Mouse (Mus musculus) midbrain, postnatal 0 days (tissue): Measurements from ENCODE around the gene Dna2. TPM values are rescaled to one million over a fixed set of nuclear protein-coding genes. Genes with fewer than 3 reads are reported as not detected.

ENCODE experiments used
- ATAC-seq: fragments of 200-750 bp; cut with Nextera tagmentation; 2 replicates; pipeline ENCODE4 v1.8.0; 2017; ENCODE audit warnings: moderate number of reproducible peaks, mild to moderate bottlenecking, moderate TSS enrichment, moderate library complexity; ENCODE audit not compliant: low FRiP score
- DNase-seq: peaks from one replicate; pipeline ENCODE4 v3.0.0-alpha.2; 2015; ENCODE audit warnings: low spot score
- H3K27ac ChIP-seq: fragments of 300-500 bp; sonication (generic); 2 replicates; pipeline ENCODE4 v1.5.1; 2014; ENCODE audit warnings: low read depth, mild to moderate bottlenecking, low read length, mixed read lengths
- H3K27me3 ChIP-seq: fragments of 300-500 bp; sonication (generic); 2 replicates; pipeline ENCODE4 v1.6.1; 2014; ENCODE audit warnings: low read length, control low read depth, mixed read lengths; ENCODE audit not compliant: insufficient read depth
- H3K36me3 ChIP-seq: fragments of 300-500 bp; sonication (generic); 2 replicates; pipeline ENCODE4 v1.6.1; 2014; ENCODE audit warnings: low read length, control low read depth, mixed read lengths; ENCODE audit not compliant: insufficient read depth
- H3K4me1 ChIP-seq: fragments of 300-500 bp; sonication (generic); 2 replicates; pipeline ENCODE4 v1.6.1; 2014; ENCODE audit warnings: mild to moderate bottlenecking, control low read depth, antibody characterized with exemption, low read length, mixed read lengths; ENCODE audit not compliant: insufficient read depth
- H3K4me2 ChIP-seq: fragments of 300-500 bp; sonication (generic); 2 replicates; pipeline ENCODE4 v1.6.1; 2014; ENCODE audit warnings: low read depth, mild to moderate bottlenecking, low read length, mixed read lengths; ENCODE audit not compliant: poor library complexity, severe bottlenecking
- H3K4me3 ChIP-seq: fragments of 300-500 bp; sonication (generic); 2 replicates; pipeline ENCODE4 v1.5.1; 2014; ENCODE audit warnings: low read depth, mild to moderate bottlenecking, low read length, moderate library complexity
- H3K9ac ChIP-seq: fragments of 300-500 bp; sonication (generic); replicated peaks from 2 replicates; pipeline ENCODE4 v1.6.1; 2014; ENCODE audit warnings: mild to moderate bottlenecking, low read length, moderate library complexity, mixed read lengths; ENCODE audit not compliant: poor library complexity, severe bottlenecking
- H3K9me3 ChIP-seq: fragments of 300-500 bp; sonication (generic); 2 replicates; pipeline ENCODE4 v1.6.1; 2016; ENCODE audit warnings: low read length, control low read depth
- CTCF ChIP-seq: IDR thresholded peaks from 2 replicates; pipeline ENCODE4 v1.5.1; 2016; ENCODE audit warnings: antibody characterized with exemption, mild to moderate bottlenecking
- WGBS: fragments of 180-500 bp; shearing (Covaris S2); extraction: QIAGEN DNeasy Blood & Tissue Kit; methylation state at CpG from one replicate; pipeline ENCODE4 v1.1.7; 2014; 5-methylcytosine and 5-hydroxymethylcytosine counted together
- polyA plus RNA-seq: library from polyadenylated mRNA; unstranded; fragments of >200 nt; fragmentation: Nextera tagmentation; extraction: Ambion mirVana; gene quantifications from 2 replicates; pipeline ENCODE4 v1.2.1, GENCODE M21; 2015
- total RNA-seq: library from RNA; depleted of rRNA; stranded (reverse); fragments of >200 nt; gene quantifications from 2 replicates; pipeline ENCODE4 v1.2.3, GENCODE M21; 2014

The Dna2 gene
- total and polyA plus RNA-seq, 2 experiments from 2014 or later: 2.6 to 3.5 TPM

DNA sequence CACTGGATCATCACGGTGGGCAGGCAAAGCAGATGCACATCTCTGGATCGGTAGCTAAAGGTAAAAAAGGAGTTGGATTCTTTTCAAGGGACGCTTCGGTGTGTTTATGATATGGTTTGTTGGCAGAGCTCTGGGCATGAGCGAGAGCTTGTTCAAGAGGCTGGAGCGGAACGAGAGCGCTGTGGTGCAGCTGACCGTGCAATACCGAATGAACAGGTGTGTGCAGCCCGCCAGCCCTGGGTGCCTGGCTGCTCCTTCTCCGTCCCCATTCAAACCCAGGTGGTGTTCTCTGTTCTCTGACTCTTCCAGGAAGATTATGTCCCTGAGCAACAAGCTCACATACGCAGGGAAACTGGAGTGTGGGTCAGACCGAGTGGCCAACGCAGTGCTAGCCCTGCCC is 19.5 kb downstream of the Dna2 start:
- H3K4me2 ChIP-seq: no peak overlapping the region
- TF ChIP-seq CTCF: no peak
- no peak overlapping the region for H3K9ac ChIP-seq
- H3K9me3 ChIP-seq: no peaks in the 10 kb centered on the region
- WGBS: 95% methylated on average over 15 of the region's 15 CpGs
- no peak overlapping the region for H3K27ac ChIP-seq
- ATAC-seq (no peak), DNase-seq (no peak)
- H3K4me3 ChIP-seq: no peak overlapping the region
- H3K36me3 ChIP-seq: peaks cover 27% of the 10 kb centered on the region; the same call in 1 of the 2 replicates
- no peaks in the 10 kb centered on the region for H3K4me1 ChIP-seq
- H3K27me3 ChIP-seq: no peaks in the 10 kb centered on the region

DNA sequence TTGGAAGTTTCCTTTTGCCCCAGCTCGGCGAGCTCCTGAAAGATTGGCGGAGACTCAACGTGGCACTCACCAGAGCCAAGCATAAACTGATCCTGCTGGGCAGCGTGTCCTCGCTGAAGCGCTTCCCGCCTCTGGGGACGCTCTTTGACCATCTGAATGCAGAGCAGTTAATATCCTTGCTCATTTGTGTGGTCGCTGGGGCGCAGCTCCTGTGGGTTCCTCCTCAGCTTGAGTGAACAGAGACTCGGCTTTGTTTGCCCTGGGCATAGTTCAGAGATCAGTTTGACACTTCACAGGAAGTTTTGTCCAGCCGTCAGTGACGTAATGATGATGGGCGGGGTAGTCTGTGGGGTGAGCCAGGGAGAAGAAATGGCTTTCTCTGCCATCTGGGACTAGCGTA is 25.0 kb downstream of the Dna2 start:
- H3K4me2 ChIP-seq: no peak overlapping the region
- no peak; the same call in 1 of the 2 replicates for TF ChIP-seq CTCF
- DNase-seq (peak; percentile 41), ATAC-seq (no peak)
- no peaks in the 10 kb centered on the region for H3K36me3 ChIP-seq
- H3K4me1 ChIP-seq: no peaks in the 10 kb centered on the region
- no peak overlapping the region for H3K9ac ChIP-seq
- no peak overlapping the region for H3K27ac ChIP-seq
- H3K9me3 ChIP-seq: no peaks in the 10 kb centered on the region
- H3K4me3 ChIP-seq: no peak overlapping the region
- 63% methylated on average over 16 of the region's 16 CpGs for WGBS
- no peaks in the 10 kb centered on the region for H3K27me3 ChIP-seq

- Histone ChIP-seq H3K27me3 (no peaks in the 10 kb centered on the region), H3K4me2 (peak overlapping the region; percentile 54), H3K4me3 (peak overlapping the region; percentile 97), H3K9me3 (no peaks in the 10 kb centered on the region), H3K4me1 (no peaks in the 10 kb centered on the region), H3K27ac (peak overlapping the region; percentile 88), H3K9ac (peak overlapping the region; percentile 99), H3K36me3 (peaks cover 6% of the 10 kb centered on the region; the same call in 1 of the 2 replicates)
- DNase-seq (no peak), ATAC-seq (no peak; the same call in 1 of the 2 replicates)
- WGBS: 7% methylated on average over 10 of the region's 10 CpGs
- TF ChIP-seq CTCF: no peak
Observed at GRCm38 (mm10) chr10:62979667-62980038, 32.8 kb downstream of the Dna2 start.

GRCm38 (mm10) chr10:62980039-62980954 is 33.5 kb downstream of the Dna2 start, which contains the start of gene Rufy2:
Gene Rufy2 (plus strand): TSS chr10:62980223.
- WGBS: under 1% methylated on average over 60 of the region's 77 CpGs
- TF ChIP-seq CTCF: peak; percentile 58
- Histone ChIP-seq H3K27me3 (no peaks in the 10 kb centered on the region), H3K4me1 (no peaks in the 10 kb centered on the region), H3K36me3 (peaks cover 8% of the 10 kb centered on the region; the same call in 1 of the 2 replicates), H3K27ac (peak within 1 kb of the TSS; percentile 88), H3K9ac (peak within 1 kb of the TSS; percentile 99), H3K4me3 (peak within 1 kb of the TSS; percentile 97), H3K4me2 (peak within 1 kb of the TSS; percentile 54), H3K9me3 (no peaks in the 10 kb centered on the region)
- DNase-seq: peak; percentile 90
- ATAC-seq: peak; percentile 90

DNA sequence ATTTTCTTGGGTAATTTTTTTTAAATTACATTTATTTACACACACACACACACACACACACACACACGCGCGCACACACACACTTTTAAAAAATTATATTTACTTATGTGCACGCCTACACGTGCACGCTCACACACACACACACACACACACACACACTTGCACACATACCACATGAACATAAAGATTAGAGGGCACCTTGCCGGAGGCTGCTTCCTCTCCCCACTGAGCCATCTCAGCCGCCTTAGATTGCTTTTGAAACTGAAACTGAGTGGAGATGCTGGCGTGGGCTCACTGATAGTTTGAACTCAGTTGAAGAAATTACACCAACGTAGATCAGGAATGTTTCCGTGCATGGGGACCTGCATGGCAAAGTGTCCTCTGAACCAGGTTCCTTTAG is 37.2 kb downstream of the Dna2 start:
- no peak for ATAC-seq

DNA sequence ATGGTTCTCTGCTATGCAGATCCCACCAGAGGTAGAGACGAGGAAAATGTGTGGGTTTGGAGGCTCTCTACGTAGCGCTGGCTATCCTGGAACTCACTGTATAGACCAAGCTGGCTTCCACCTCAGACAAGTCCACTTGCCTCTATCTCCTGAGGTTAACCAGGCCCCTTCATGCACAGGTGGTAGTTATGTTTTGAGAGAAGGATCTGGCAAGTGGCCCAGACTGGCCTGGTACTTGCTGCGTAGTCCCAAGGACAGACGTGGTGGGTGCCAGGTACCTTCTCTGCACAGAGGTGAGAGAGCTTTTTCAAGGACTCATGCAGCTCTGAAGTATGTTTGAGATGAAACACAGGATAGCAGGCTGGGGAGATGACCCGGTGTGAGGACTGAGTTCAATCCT is 37.7 kb downstream of the Dna2 start:
- Histone ChIP-seq H3K27me3 (no peaks in the 10 kb centered on the region), H3K4me2 (no peak overlapping the region), H3K36me3 (peaks cover 21% of the 10 kb centered on the region; the same call in 1 of the 2 replicates), H3K9ac (no peak overlapping the region), H3K27ac (no peak overlapping the region), H3K4me1 (no peaks in the 10 kb centered on the region), H3K9me3 (no peaks in the 10 kb centered on the region), H3K4me3 (no peak overlapping the region)
- no peak for DNase-seq
- 93% methylated on average over 6 of the region's 6 CpGs for WGBS
- TF ChIP-seq CTCF: no peak
- ATAC-seq: no peak

More for the DNA sequence above, 37.2 kb downstream of the Dna2 start:
- WGBS: 94% methylated on average over 11 of the region's 11 CpGs
- H3K9ac ChIP-seq: no peak overlapping the region
- DNase-seq: no peak
- no peak overlapping the region for H3K27ac ChIP-seq
- no peak overlapping the region for H3K4me2 ChIP-seq
- no peaks in the 10 kb centered on the region for H3K27me3 ChIP-seq
- peaks cover 17% of the 10 kb centered on the region; the same call in 1 of the 2 replicates for H3K36me3 ChIP-seq
- H3K4me3 ChIP-seq: no peak overlapping the region
- TF ChIP-seq CTCF: no peak
- H3K4me1 ChIP-seq: no peaks in the 10 kb centered on the region
- H3K9me3 ChIP-seq: no peaks in the 10 kb centered on the region
